Mouse (Mus musculus) forebrain, embryonic 15.5 days (tissue): ENCODE data around the gene Prox2. TPM values are rescaled to one million over a fixed set of nuclear protein-coding genes. Genes with fewer than 3 reads are reported as not detected.

Experiments used
- ATAC-seq: fragments of 200-750 bp; cut with Nextera tagmentation; replicated peaks from 2 replicates; pipeline ENCODE4 v1.8.0; 2017; ENCODE audit warnings: mild to moderate bottlenecking, moderate TSS enrichment, moderate library complexity
- H3K27ac ChIP-seq: fragments of 300-500 bp; sonication (generic); replicated peaks from 2 replicates; pipeline ENCODE4 v1.5.1; 2015; ENCODE audit warnings: mild to moderate bottlenecking, inconsistent platforms
- H3K27me3 ChIP-seq: fragments of 300-500 bp; sonication (generic); 2 replicates; pipeline ENCODE4 v1.6.1; 2015; ENCODE audit warnings: inconsistent platforms
- H3K36me3 ChIP-seq: fragments of 300-500 bp; sonication (generic); 2 replicates; pipeline ENCODE4 v1.6.1; 2015; ENCODE audit warnings: mild to moderate bottlenecking, inconsistent platforms
- H3K4me1 ChIP-seq: fragments of 300-500 bp; sonication (generic); 2 replicates; pipeline ENCODE4 v1.6.1; 2015; ENCODE audit warnings: inconsistent platforms
- H3K4me2 ChIP-seq: fragments of 300-500 bp; sonication (generic); replicated peaks from 2 replicates; pipeline ENCODE4 v1.6.1; 2015; ENCODE audit warnings: mild to moderate bottlenecking, inconsistent platforms
- H3K4me3 ChIP-seq: fragments of 300-500 bp; sonication (generic); 2 replicates; pipeline ENCODE4 v1.5.1; 2015; ENCODE audit warnings: mild to moderate bottlenecking, inconsistent platforms
- H3K9ac ChIP-seq: fragments of 300-500 bp; sonication (generic); replicated peaks from 2 replicates; pipeline ENCODE4 v1.6.1; 2015; ENCODE audit warnings: mild to moderate bottlenecking, inconsistent platforms
- H3K9me3 ChIP-seq: fragments of 300-500 bp; sonication (generic); 2 replicates; pipeline ENCODE4 v1.6.1; 2016; ENCODE audit warnings: inconsistent platforms
- WGBS: fragments of 180-500 bp; shearing (Covaris S2); methylation state at CpG from one replicate; pipeline ENCODE4 v1.1.7; 2015; ENCODE audit warnings: mixed read lengths; 5-methylcytosine and 5-hydroxymethylcytosine counted together
- polyA plus RNA-seq: library from polyadenylated mRNA; unstranded; fragments of >200 nt; fragmentation: Nextera tagmentation; extraction: Ambion mirVana; gene quantifications from 2 replicates; pipeline ENCODE4 v1.2.1, GENCODE M21; 2015

Prox2 gene
- polyA plus RNA-seq, 1 experiment from 2014 or later, result 1.8 TPM

GRCm38 (mm10) chr12:85077100-85077499 lies 33.5 kb downstream of the Prox2 start:
- Histone ChIP-seq H3K4me2 (no peak overlapping the region), H3K4me1 (no peaks in the 10 kb centered on the region), H3K4me3 (no peak overlapping the region), H3K9ac (no peak overlapping the region), H3K27me3 (no peaks in the 10 kb centered on the region), H3K27ac (no peak overlapping the region), H3K9me3 (no peaks in the 10 kb centered on the region), H3K36me3 (peaks cover 14% of the 10 kb centered on the region)
- 85% methylated on average over 3 of the region's 3 CpGs for WGBS
- ATAC-seq, result no peak

GRCm38 (mm10) chr12:85071043-85071442 lies 39.5 kb downstream of the Prox2 start:
- Histone ChIP-seq H3K27ac (no peak overlapping the region), H3K4me3 (no peak overlapping the region), H3K9me3 (no peaks in the 10 kb centered on the region), H3K36me3 (peaks cover 49% of the 10 kb centered on the region), H3K4me2 (no peak overlapping the region), H3K27me3 (no peaks in the 10 kb centered on the region), H3K4me1 (no peaks in the 10 kb centered on the region), H3K9ac (no peak overlapping the region)
- no peak for ATAC-seq

DNA sequence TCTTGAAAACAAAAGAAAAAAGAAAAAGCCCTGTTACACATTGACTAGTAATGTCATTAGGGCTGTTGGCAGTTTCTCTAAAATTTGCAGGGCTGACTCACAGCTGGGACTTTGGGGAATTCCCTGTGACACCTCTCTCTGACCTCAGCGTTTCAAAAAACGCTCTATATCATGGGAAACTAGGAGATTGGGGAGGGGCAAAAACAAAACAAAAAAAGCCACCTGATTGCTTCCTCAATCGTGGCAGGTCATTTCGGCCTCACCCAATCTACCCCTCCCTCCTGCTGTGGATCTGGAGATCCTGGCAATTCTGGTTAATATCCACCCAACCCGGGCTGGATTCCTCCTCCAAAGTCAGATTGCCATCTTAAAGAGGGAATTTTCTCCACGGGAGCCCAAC lies 59.3 kb downstream of the Prox2 start:
- Histone ChIP-seq H3K9me3 (no peaks in the 10 kb centered on the region), H3K4me3 (no peak overlapping the region), H3K4me2 (no peak overlapping the region), H3K36me3 (peaks cover 68% of the 10 kb centered on the region), H3K27me3 (no peaks in the 10 kb centered on the region), H3K27ac (no peak overlapping the region), H3K4me1 (no peaks in the 10 kb centered on the region), H3K9ac (no peak overlapping the region)
- no peak for ATAC-seq
- 83% methylated on average over 6 of the region's 6 CpGs for WGBS

Other genes with a start within 250 kb of the Prox2 start
- gene Ltbp2, start 234.2 kb downstream of the Prox2 start, polyA plus RNA-seq, result 0.15 and 0.33 TPM in 2 replicates
- gene Fcf1, start 139.9 kb downstream of the Prox2 start, polyA plus RNA-seq, result 117 and 118 TPM in 2 replicates
- gene Arel1, start 139.9 kb downstream of the Prox2 start, polyA plus RNA-seq, result 34.9 and 35.5 TPM in 2 replicates
- gene Ylpm1, start 114.4 kb downstream of the Prox2 start, polyA plus RNA-seq, result 37.3 and 39.8 TPM in 2 replicates
- 96.3 and 99.7 TPM in 2 replicates for gene Dlst, start 74 bp upstream of the Prox2 start, polyA plus RNA-seq
- 19.8 and 22.2 TPM in 2 replicates for gene Rps6kl1, start 40.5 kb upstream of the Prox2 start, polyA plus RNA-seq
- 6.2 and 6.3 TPM in 2 replicates for gene Pgf, start 67.0 kb upstream of the Prox2 start, polyA plus RNA-seq
- gene Eif2b2, start 108.7 kb upstream of the Prox2 start, polyA plus RNA-seq, result 81.9 and 84.3 TPM in 2 replicates
- gene Mlh3, start 159.8 kb upstream of the Prox2 start, polyA plus RNA-seq, result 10.3 and 10.7 TPM in 2 replicates
- 56.4 TPM in 2 replicates for gene Acyp1, start 177.7 kb upstream of the Prox2 start, polyA plus RNA-seq
- 1.1 TPM in 2 replicates for gene Zc2hc1c, start 177.8 kb upstream of the Prox2 start, polyA plus RNA-seq
- 13.7 and 14.6 TPM in 2 replicates for gene Nek9, start 228.6 kb upstream of the Prox2 start, polyA plus RNA-seq